In the genomic region with DNA sequence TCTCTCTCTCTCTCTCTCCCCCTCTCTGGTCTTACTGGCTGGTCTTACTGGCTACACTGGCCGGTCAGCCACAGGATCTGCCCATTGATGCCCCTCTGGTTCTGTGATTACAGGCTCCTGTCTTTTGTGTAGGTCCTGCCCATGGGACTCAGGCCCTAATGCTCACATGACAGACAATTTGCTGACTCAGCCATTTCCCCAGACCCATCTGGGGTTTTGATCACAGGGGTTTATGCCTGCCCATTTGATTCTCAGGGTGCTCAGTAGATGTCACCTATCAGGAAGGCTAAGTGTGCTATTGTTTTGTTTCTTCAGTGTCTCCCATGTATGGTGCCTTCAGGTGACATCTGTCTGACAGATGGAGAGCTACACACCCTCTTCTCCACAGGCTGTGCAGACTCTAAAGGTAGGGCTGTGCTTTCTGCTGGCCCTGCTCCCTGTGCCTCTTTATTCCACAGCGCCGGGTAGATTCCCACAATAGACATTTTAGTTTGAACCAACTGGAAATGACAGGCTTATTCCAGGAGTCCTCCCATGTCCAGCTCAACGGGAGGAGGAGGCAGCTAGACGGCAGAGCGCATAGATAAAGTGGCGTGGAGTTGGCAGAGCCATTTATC, we compare ENCODE assay signal across 24 mouse cellular contexts. TPM values are rescaled to one million over a fixed set of nuclear protein-coding genes. Genes with fewer than 3 reads are reported as not detected.
DNase-seq lines count a peak whose midpoint lies in the region; ATAC-seq and TF ChIP-seq lines count a peak whose summit lies in the region.
"Had no signal": no experiment of that assay in that cellular context is flagged by ENCODE, and none has a peak within 500 bp of the region (broad histone marks: within the 10 kb centered on the region; RNA-seq: fewer than 3 reads in every experiment).

No protein-coding gene starts in this region.

- H3K36me3 ChIP-seq in embryonic facial prominence, embryonic 13.5 days: no peaks in the 10 kb centered on the region
- no peaks in the 10 kb centered on the region for H3K36me3 ChIP-seq in embryonic facial prominence, embryonic 10.5 days (replicated peaks)
- H3K36me3 ChIP-seq in midbrain, embryonic 12.5 days: no peaks in the 10 kb centered on the region
- no peaks in the 10 kb centered on the region for H3K36me3 ChIP-seq in midbrain, embryonic 10.5 days
- H3K36me3 ChIP-seq: heart, embryonic 10.5 days; hindbrain, embryonic 10.5 days; limb, embryonic 12.5 days; liver, embryonic 13.5 days had no signal

- no peak for TF ChIP-seq POLR2A in brain, embryonic 14.5 days (IDR thresholded peaks at IDR 0.05; ENCODE audit: borderline replicate concordance, extremely low read depth, insufficient read depth, insufficient read length, poor library complexity, severe bottlenecking)

- no peak for TF ChIP-seq CTCF in brain, embryonic 14.5 days (IDR thresholded peaks at IDR 0.05; ENCODE audit: borderline replicate concordance, extremely low read depth, insufficient read depth, insufficient read length)

- 86% methylated on average over 7 of the region's 7 CpGs for WGBS in embryonic facial prominence, embryonic 13.5 days
- WGBS in embryonic facial prominence, embryonic 10.5 days: 88% methylated on average over 7 of the region's 7 CpGs
- WGBS in midbrain, embryonic 12.5 days: 71% methylated on average over 7 of the region's 7 CpGs
- WGBS in midbrain, embryonic 10.5 days: 91% methylated on average over 7 of the region's 7 CpGs

- no peaks in the 10 kb centered on the region for H3K9me3 ChIP-seq in embryonic facial prominence, embryonic 13.5 days
- H3K9me3 ChIP-seq in embryonic facial prominence, embryonic 10.5 days: no peaks in the 10 kb centered on the region
- no peaks in the 10 kb centered on the region for H3K9me3 ChIP-seq in midbrain, embryonic 12.5 days
- no peaks in the 10 kb centered on the region for H3K9me3 ChIP-seq in midbrain, embryonic 10.5 days (replicated peaks)
- H3K9me3 ChIP-seq: heart, embryonic 10.5 days; hindbrain, embryonic 10.5 days; limb, embryonic 12.5 days; liver, embryonic 13.5 days had no signal

- no peak overlapping the region for H3K4me3 ChIP-seq in embryonic facial prominence, embryonic 13.5 days
- no peak overlapping the region for H3K4me3 ChIP-seq in embryonic facial prominence, embryonic 10.5 days
- no peak overlapping the region for H3K4me3 ChIP-seq in midbrain, embryonic 12.5 days
- no peak overlapping the region for H3K4me3 ChIP-seq in midbrain, embryonic 10.5 days
- H3K4me3 ChIP-seq: heart, embryonic 10.5 days; hindbrain, embryonic 10.5 days; limb, embryonic 12.5 days; liver, embryonic 13.5 days had no signal

- ATAC-seq in embryonic facial prominence, embryonic 13.5 days (ENCODE audit: insufficient number of reproducible peaks, insufficient read depth, low FRiP score, low TSS enrichment, low read depth): no peak
- ATAC-seq in midbrain, embryonic 12.5 days (ENCODE audit: low FRiP score, low read depth): no peak
- ATAC-seq: forebrain, embryonic 14.5 days had no signal

- H3K9ac ChIP-seq in embryonic facial prominence, embryonic 13.5 days: 0 out of 2 replicates have a peak overlapping the region, but pooled peaks have one; percentile 11
- 0 out of 2 replicates have a peak overlapping the region, but pooled peaks have one; percentile 2 for H3K9ac ChIP-seq in midbrain, embryonic 12.5 days (replicated peaks)
- H3K9ac ChIP-seq: limb, embryonic 12.5 days; liver, embryonic 13.5 days; lung, embryonic 14.5 days had no signal

- H3K4me2 ChIP-seq in embryonic facial prominence, embryonic 13.5 days: no peak overlapping the region
- no peak overlapping the region for H3K4me2 ChIP-seq in midbrain, embryonic 12.5 days (replicated peaks)
- H3K4me2 ChIP-seq: limb, embryonic 12.5 days; liver, embryonic 13.5 days; lung, embryonic 14.5 days had no signal

- H3K4me1 ChIP-seq in embryonic facial prominence, embryonic 13.5 days: peaks cover 13% of the 10 kb centered on the region
- peaks cover 37% of the 10 kb centered on the region for H3K4me1 ChIP-seq in embryonic facial prominence, embryonic 10.5 days
- H3K4me1 ChIP-seq in midbrain, embryonic 12.5 days: peaks cover 35% of the 10 kb centered on the region
- H3K4me1 ChIP-seq in midbrain, embryonic 10.5 days: peaks cover 47% of the 10 kb centered on the region

- H3K27me3 ChIP-seq in embryonic facial prominence, embryonic 13.5 days: peaks cover 5% of the 10 kb centered on the region; the same call in 1 of the 2 replicates
- no peaks in the 10 kb centered on the region; the same call in 1 of the 2 replicates for H3K27me3 ChIP-seq in embryonic facial prominence, embryonic 10.5 days (replicated peaks; ENCODE audit: low read depth, poor library complexity, severe bottlenecking)
- H3K27me3 ChIP-seq in midbrain, embryonic 12.5 days: peaks cover 13% of the 10 kb centered on the region; the same call in 1 of the 2 replicates
- H3K27me3 ChIP-seq in midbrain, embryonic 10.5 days (ENCODE audit: low read depth, poor library complexity, severe bottlenecking): peaks cover 8% of the 10 kb centered on the region; the same call in 1 of the 2 replicates
- H3K27me3 ChIP-seq: limb, embryonic 12.5 days; liver, embryonic 13.5 days had no signal

- no peak overlapping the region for H3K27ac ChIP-seq in embryonic facial prominence, embryonic 13.5 days
- no peak overlapping the region for H3K27ac ChIP-seq in embryonic facial prominence, embryonic 10.5 days (replicated peaks)
- H3K27ac ChIP-seq in midbrain, embryonic 12.5 days (replicated peaks): 0 out of 2 replicates have a peak overlapping the region, but pooled peaks have one; percentile 26
- no peak overlapping the region for H3K27ac ChIP-seq in midbrain, embryonic 10.5 days (replicated peaks)
- H3K27ac ChIP-seq: heart, embryonic 10.5 days; hindbrain, embryonic 10.5 days; limb, embryonic 12.5 days; liver, embryonic 13.5 days; stomach, postnatal 0 days had no signal

- DNase-seq in embryonic facial prominence, embryonic 10.5 days (ENCODE audit: low spot score): no peak
- DNase-seq in midbrain, embryonic 10.5 days (ENCODE audit: low spot score): no peak
- peak; percentile 47 for DNase-seq in brain, embryonic 14.5 days (ENCODE audit: low read depth)
- peak; percentile 62 to 63 for DNase-seq in cerebellum, postnatal 25 days
- DNase-seq in right cerebral cortex, postnatal 10 days (ENCODE audit: low spot score in 2 of 2): no peak
- no peak for DNase-seq in urinary bladder, adult 2 months (ENCODE audit: low spot score)
- DNase-seq: kidney, adult 9 months; kidney, postnatal 36 days; layer of hippocampus, adult 9-11 months; liver, embryonic 13.5 days; lung, embryonic 14.5 days; lung, postnatal 4 days; retina, postnatal 1 day; right cerebral cortex, postnatal 4 days had no signal

RNA-seq across cellular contexts. Expression of a gene that starts 47.6 kb away (rescaled TPM):
- 0.08 and 0.15 TPM in 2 replicates for polyA plus RNA-seq in embryonic facial prominence, embryonic 13.5 days (2015; fragmentation: Nextera tagmentation; extraction: Ambion mirVana)
- not detected in 2 replicates for polyA plus RNA-seq in embryonic facial prominence, embryonic 10.5 days (2016; fragmentation: Nextera tagmentation; extraction: Ambion mirVana)
- polyA plus RNA-seq in midbrain, embryonic 12.5 days (2016; fragmentation: Nextera tagmentation; extraction: Ambion mirVana): 0.42 and 0.58 TPM in 2 replicates
- polyA plus RNA-seq in midbrain, embryonic 10.5 days (2016; fragmentation: Nextera tagmentation; extraction: Ambion mirVana): 0.06 and 0.12 TPM in 2 replicates
- not detected in 2 replicates for polyA plus RNA-seq in brain, embryonic 14.5 days (2012; rRNA removed)
- polyA plus RNA-seq in urinary bladder, adult 2 months (2012; rRNA removed): not detected in 2 replicates
- polyA plus RNA-seq: heart, postnatal 0 days; hindbrain, embryonic 10.5 days; intestine, embryonic 14.5 days; limb, embryonic 12.5 days; liver, embryonic 13.5 days; lung, embryonic 14.5 days; stomach, postnatal 0 days; thymus, postnatal 0 days had no signal

Comparison
In these comparisons a context has a peak if more than half of its experiments do, and no peak if none do; other contexts are left out.
1. DNase-seq: peak in brain, embryonic 14.5 days (single experiment) and cerebellum, postnatal 25 days (2 of 2); none in embryonic facial prominence, embryonic 10.5 days (single experiment), midbrain, embryonic 10.5 days (single experiment), right cerebral cortex, postnatal 10 days (0 of 2) and urinary bladder, adult 2 months (single experiment).